Mouse (Mus musculus) testis, adult 2 months (tissue): ENCODE results near the gene Ppfia3.

Source experiments
- CTCF ChIP-seq: fragments of 200-500 bp; IDR thresholded peaks from 2 replicates; pipeline ENCODE4 v1.5.1; 2012; ENCODE audit warnings: low read depth, mild to moderate bottlenecking, inconsistent platforms, low read length, moderate library complexity; ENCODE audit not compliant: control insufficient read depth, insufficient read depth, insufficient replicate concordance
- POLR2A ChIP-seq: fragments of 200-500 bp; IDR thresholded peaks from 2 replicates; pipeline ENCODE4 v1.6.1; 2012; ENCODE audit warnings: low read depth, mild to moderate bottlenecking, inconsistent platforms, low read length, moderate library complexity; ENCODE audit not compliant: control insufficient read depth

DNA sequence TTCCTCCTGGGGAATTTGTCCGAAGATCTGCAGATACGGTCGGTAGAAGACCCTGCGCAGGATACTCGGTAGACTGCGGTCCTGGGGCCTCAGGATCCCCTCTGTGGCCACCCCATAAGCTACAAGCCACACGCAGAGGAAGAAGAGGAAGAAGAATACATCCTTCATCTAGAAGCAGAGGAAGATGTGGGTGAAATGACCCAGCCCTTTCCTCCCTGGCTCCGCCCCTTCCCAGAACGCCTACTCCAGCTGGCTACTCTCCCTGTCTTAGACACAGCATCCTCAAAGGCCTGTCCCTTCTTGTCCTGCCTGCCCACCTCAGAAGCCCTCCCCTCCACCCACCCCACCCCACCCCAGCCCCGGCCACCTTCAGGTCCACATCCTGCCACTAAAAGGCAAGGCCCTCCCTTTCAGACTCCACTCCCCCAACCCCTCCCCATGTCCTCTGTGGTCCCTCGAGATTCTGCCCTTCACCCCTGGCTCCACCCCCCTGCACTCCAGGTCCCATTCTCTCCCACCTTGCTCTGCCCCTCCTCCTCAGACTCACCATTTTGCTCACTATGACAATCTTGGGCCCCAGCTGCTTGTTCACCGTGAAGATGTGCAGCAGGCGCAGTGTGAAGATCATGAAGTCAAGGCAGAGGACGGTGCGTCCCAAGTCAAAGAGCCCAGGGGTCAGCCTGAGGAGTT, 58.1 kb downstream of the Ppfia3 start:
- TF ChIP-seq CTCF = no peak
- TF ChIP-seq POLR2A = no peak
